Mouse (Mus musculus) mesoderm, embryonic 11.5 days (tissue): ENCODE measurements at regions not wholly inside any gene's neighbourhood (a gene's known extent, or its start where the extent isn't known, plus 50 kb on each side); places are given as distances from the start of the nearest gene placed in this dataset.
A peak's percentile ranks its signal among the peaks of the same experiment; 100 is the strongest.

Experiments
- DNase-seq: peaks from one replicate; pipeline ENCODE4 v3.0.0-alpha.2; 2012; ENCODE audit warnings: low read depth, low spot score

- DNase-seq, result no peak
Measured at GRCm38 (mm10) chr4:114716703-114717102, 104.8 kb upstream of the Gm12830 start.

- DNase-seq, result peak; percentile 42
Measured at GRCm38 (mm10) chr4:114720696-114721095, 100.8 kb upstream of the Gm12830 start.

GRCm38 (mm10) chr4:114721386-114721785, 100.1 kb upstream of the Gm12830 start:
- peak; percentile 42 for DNase-seq

GRCm38 (mm10) chr4:114728235-114729000, 93.1 kb upstream of the Gm12830 start:
- no peak for DNase-seq

GRCm38 (mm10) chr4:114733256-114734004, 88.1 kb upstream of the Gm12830 start:
- DNase-seq, result no peak

- peak; percentile 82 for DNase-seq
Measured at GRCm38 (mm10) chr4:114738903-114739667, 82.4 kb upstream of the Gm12830 start.

GRCm38 (mm10) chr4:114748131-114748530, 73.4 kb upstream of the Gm12830 start:
- DNase-seq, result no peak

- no peak for DNase-seq
Measured at GRCm38 (mm10) chr4:114759837-114760236, 61.7 kb upstream of the Gm12830 start.

- DNase-seq, result peak; percentile 45
Measured at GRCm38 (mm10) chr4:114766643-114767393, 54.7 kb upstream of the Gm12830 start.
